Mouse (Mus musculus) embryonic facial prominence, embryonic 13.5 days (tissue): ENCODE data around the gene Ece2. TPM values are rescaled to one million over a fixed set of nuclear protein-coding genes. Genes with fewer than 3 reads are reported as not detected.
A peak's percentile ranks its signal among the peaks of the same experiment; 100 is the strongest.

Source experiments
- ATAC-seq: fragments of 200-750 bp; cut with Nextera tagmentation; 2 replicates; pipeline ENCODE4 v1.8.0; 2017; ENCODE audit warnings: low read depth; ENCODE audit not compliant: insufficient number of reproducible peaks, insufficient read depth, low FRiP score, low TSS enrichment
- H3K27ac ChIP-seq: fragments of 300-500 bp; sonication (generic); 2 replicates; pipeline ENCODE4 v1.5.1; 2015; ENCODE audit warnings: moderate library complexity, mild to moderate bottlenecking, inconsistent platforms
- H3K27me3 ChIP-seq: fragments of 300-500 bp; sonication (generic); 2 replicates; pipeline ENCODE4 v1.6.1; 2015; ENCODE audit warnings: mild to moderate bottlenecking, inconsistent platforms
- H3K36me3 ChIP-seq: fragments of 300-500 bp; sonication (generic); 2 replicates; pipeline ENCODE4 v1.6.1; 2015; ENCODE audit warnings: mild to moderate bottlenecking, inconsistent platforms
- H3K4me1 ChIP-seq: fragments of 300-500 bp; sonication (generic); 2 replicates; pipeline ENCODE4 v1.6.1; 2015; ENCODE audit warnings: inconsistent platforms
- H3K4me2 ChIP-seq: fragments of 300-500 bp; sonication (generic); 2 replicates; pipeline ENCODE4 v1.6.1; 2015; ENCODE audit warnings: moderate library complexity, mild to moderate bottlenecking, inconsistent platforms
- H3K4me3 ChIP-seq: fragments of 300-500 bp; sonication (generic); 2 replicates; pipeline ENCODE4 v1.5.1; 2015; ENCODE audit warnings: mild to moderate bottlenecking, inconsistent platforms
- H3K9ac ChIP-seq: fragments of 300-500 bp; sonication (generic); 2 replicates; pipeline ENCODE4 v1.6.1; 2015; ENCODE audit warnings: mild to moderate bottlenecking, inconsistent platforms
- H3K9me3 ChIP-seq: fragments of 300-500 bp; sonication (generic); 2 replicates; pipeline ENCODE4 v1.6.1; 2016; ENCODE audit warnings: inconsistent platforms
- WGBS: fragments of 180-500 bp; shearing (Covaris S2); methylation state at CpG from one replicate; pipeline ENCODE4 v1.1.7; 2015; ENCODE audit warnings: mixed read lengths; 5-methylcytosine and 5-hydroxymethylcytosine counted together
- microRNA counts: library from miRNA; unstranded; fragments of <30 nt; microRNA quantifications from one replicate; lab custom pipeline; 2016
- microRNA-seq: library from miRNA; unstranded; fragments of <30 nt; microRNA quantifications from one replicate; pipeline ENCODE4, GENCODE M21; 2016
- polyA plus RNA-seq: library from polyadenylated mRNA; unstranded; fragments of >200 nt; fragmentation: Nextera tagmentation; extraction: Ambion mirVana; gene quantifications from 2 replicates; pipeline ENCODE4 v1.2.1, GENCODE M21; 2015

Gene Ece2
- polyA plus RNA-seq, 1 experiment from 2014 or later, result 9.2 TPM

DNA sequence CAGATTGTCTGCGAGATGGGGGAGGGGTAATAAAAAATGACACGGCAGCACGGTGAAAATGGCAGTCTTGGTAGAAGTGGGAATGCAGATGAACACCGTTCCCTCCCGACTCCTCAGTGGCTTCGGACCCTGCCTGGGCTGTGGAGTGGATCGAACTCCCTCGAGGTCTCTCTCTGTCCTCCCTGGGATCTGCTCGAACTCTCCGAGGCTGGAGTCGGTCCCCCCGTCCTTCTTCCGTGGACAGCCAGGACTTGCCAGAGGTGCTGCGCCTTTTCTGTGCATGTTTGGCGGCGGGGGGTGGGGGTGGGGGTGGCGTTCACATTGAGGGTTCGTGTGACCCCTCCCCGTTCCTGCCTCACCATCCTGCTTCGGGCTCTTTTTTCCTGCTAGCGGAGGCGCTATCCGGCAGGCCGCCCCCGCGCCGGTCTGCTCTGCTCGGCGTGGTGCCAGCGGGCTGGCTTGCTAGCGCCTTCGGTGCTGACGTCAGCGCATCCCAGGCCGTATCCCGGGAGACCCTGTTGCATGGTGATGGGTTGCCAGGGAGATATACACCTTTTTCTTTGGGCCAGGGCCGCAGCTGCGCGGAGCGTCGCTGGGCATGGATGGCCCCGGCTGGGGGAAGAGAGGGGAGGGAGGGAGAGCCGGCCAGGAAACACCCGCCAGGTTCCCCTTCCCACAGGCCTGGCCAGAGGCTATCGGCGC, 66.1 kb downstream of the Ece2 start:
- WGBS, result 2% methylated on average over 46 of the region's 46 CpGs
- H3K9me3 ChIP-seq, result no peaks in the 10 kb centered on the region
- peak overlapping the region; percentile 43 for H3K4me3 ChIP-seq
- H3K9ac ChIP-seq, result peak overlapping the region; percentile 71
- H3K36me3 ChIP-seq, result peaks cover 25% of the 10 kb centered on the region
- ATAC-seq, result peak; percentile 56
- H3K27me3 ChIP-seq, result peaks cover 6% of the 10 kb centered on the region; the same call in 1 of the 2 replicates
- peaks cover 29% of the 10 kb centered on the region for H3K4me1 ChIP-seq
- H3K27ac ChIP-seq, result no peak overlapping the region
- H3K4me2 ChIP-seq, result peak overlapping the region; percentile 77

MicroRNAs encoded within 50 kb of the gene (microRNA counts, 519-probe panel; counts per million panel counts)
- microRNA mmu-miR-1224 (lab: Ali Mortazavi, UCI), result 3,077 counts per million, percentile 71 among the panel's probes with 10 or more counts

Small RNA genes within 50 kb of the gene (microRNA-seq; reads per million reads assigned to microRNA genes)
- gene Mir1224, result 3.7 reads per million, percentile 15 among the genes with 10 or more reads in this experiment

Other genes starting within 250 kb of the Ece2 start
- gene Abcc5, start 203.4 kb upstream of the Ece2 start, polyA plus RNA-seq, result 77.0 and 88.5 TPM in 2 replicates
- gene Eif2b5, start 131.0 kb upstream of the Ece2 start, polyA plus RNA-seq, result 96.6 and 114 TPM in 2 replicates
- 26.7 and 27.1 TPM in 2 replicates for gene Dvl3, start 112.8 kb upstream of the Ece2 start, polyA plus RNA-seq
- 610 and 646 TPM in 2 replicates for gene Ap2m1, start 94.3 kb upstream of the Ece2 start, polyA plus RNA-seq
- 65.0 and 77.4 TPM in 2 replicates for gene Abcf3, start 81.3 kb upstream of the Ece2 start, polyA plus RNA-seq
- gene Vwa5b2, start 40.4 kb upstream of the Ece2 start, polyA plus RNA-seq, result 1.6 and 2.8 TPM in 2 replicates
- gene Eef1akmt4, start 18.2 kb upstream of the Ece2 start, polyA plus RNA-seq, result 30.9 and 33.5 TPM in 2 replicates
- 0.41 TPM in 1 of 2 replicates, not detected in the other for gene Gm49333, start 18.2 kb upstream of the Ece2 start, polyA plus RNA-seq
- 37.1 and 39.4 TPM in 2 replicates for gene Alg3, start 18.1 kb upstream of the Ece2 start, polyA plus RNA-seq
- 1.3 and 1.5 TPM in 2 replicates for gene Camk2n2, start 8.5 kb upstream of the Ece2 start, polyA plus RNA-seq
- gene Psmd2, start 21.8 kb downstream of the Ece2 start, polyA plus RNA-seq, result 313 and 339 TPM in 2 replicates
- gene Eif4g1, start 38.5 kb downstream of the Ece2 start, polyA plus RNA-seq, result 179 and 199 TPM in 2 replicates
- gene Fam131a, start 63.4 kb downstream of the Ece2 start, polyA plus RNA-seq, result 7.0 and 7.2 TPM in 2 replicates
- gene Polr2h, start 87.8 kb downstream of the Ece2 start, polyA plus RNA-seq, result 110 and 112 TPM in 2 replicates
- 15.7 and 18.9 TPM in 2 replicates for gene Clcn2, start 87.9 kb downstream of the Ece2 start, polyA plus RNA-seq
- 3.4 and 4.5 TPM in 2 replicates for gene Chrd, start 103.3 kb downstream of the Ece2 start, polyA plus RNA-seq
- gene Thpo, start 104.7 kb downstream of the Ece2 start, polyA plus RNA-seq, result 1.00 and 1.2 TPM in 2 replicates